Mouse (Mus musculus) hindbrain, postnatal 0 days (tissue): ENCODE measurements around the gene Slc38a3. TPM values are rescaled to one million over a fixed set of nuclear protein-coding genes. Genes with fewer than 3 reads are reported as not detected.

ENCODE experiments used
- ATAC-seq: fragments of 200-750 bp; cut with Nextera tagmentation; 2 replicates; pipeline ENCODE4 v1.8.0; 2017; ENCODE audit warnings: mild to moderate bottlenecking, moderate TSS enrichment, moderate library complexity
- DNase-seq: peaks from one replicate; pipeline ENCODE4 v3.0.0-alpha.2; 2015; ENCODE audit warnings: low spot score
- H3K27ac ChIP-seq: fragments of 300-500 bp; sonication (generic); 2 replicates; pipeline ENCODE4 v1.5.1; 2014; ENCODE audit warnings: mild to moderate bottlenecking
- H3K27me3 ChIP-seq: fragments of 300-500 bp; sonication (generic); 2 replicates; pipeline ENCODE4 v1.6.1; 2014; ENCODE audit warnings: low read length, mixed read lengths; ENCODE audit not compliant: insufficient read depth
- H3K36me3 ChIP-seq: fragments of 300-500 bp; sonication (generic); 2 replicates; pipeline ENCODE4 v1.6.1; 2014; ENCODE audit warnings: low read length, mixed read lengths; ENCODE audit not compliant: insufficient read depth
- H3K4me1 ChIP-seq: fragments of 300-500 bp; sonication (generic); 2 replicates; pipeline ENCODE4 v1.6.1; 2014; ENCODE audit warnings: antibody characterized with exemption, low read length, mixed read lengths; ENCODE audit not compliant: insufficient read depth
- H3K4me2 ChIP-seq: fragments of 300-500 bp; sonication (generic); 2 replicates; pipeline ENCODE4 v1.6.1; 2014; ENCODE audit warnings: low read depth, mild to moderate bottlenecking, low read length, moderate library complexity, mixed read lengths
- H3K4me3 ChIP-seq: fragments of 300-500 bp; sonication (generic); 2 replicates; pipeline ENCODE4 v1.5.1; 2014; ENCODE audit warnings: low read length
- H3K9ac ChIP-seq: fragments of 300-500 bp; sonication (generic); replicated peaks from 2 replicates; pipeline ENCODE4 v1.6.1; 2014; ENCODE audit warnings: mild to moderate bottlenecking, low read length, moderate library complexity, mixed read lengths
- H3K9me3 ChIP-seq: fragments of 300-500 bp; sonication (generic); 2 replicates; pipeline ENCODE4 v1.6.1; 2016; ENCODE audit warnings: low read length, mixed read lengths
- CTCF ChIP-seq: IDR thresholded peaks from 2 replicates; pipeline ENCODE4 v1.5.1; 2016; ENCODE audit warnings: antibody characterized with exemption, control low read depth, low read depth
- WGBS: fragments of 180-500 bp; shearing (Covaris S2); extraction: QIAGEN DNeasy Blood & Tissue Kit; methylation state at CpG from one replicate; pipeline ENCODE4 v1.1.7; 2014; 5-methylcytosine and 5-hydroxymethylcytosine counted together
- polyA plus RNA-seq: library from polyadenylated mRNA; unstranded; fragments of >200 nt; fragmentation: Nextera tagmentation; extraction: Ambion mirVana; gene quantifications from 2 replicates; pipeline ENCODE4 v1.2.1, GENCODE M21; 2015
- total RNA-seq: library from RNA; depleted of rRNA; stranded (reverse); fragments of >200 nt; gene quantifications from 2 replicates; pipeline ENCODE4 v1.2.3, GENCODE M21; 2014

Slc38a3 gene
- total and polyA plus RNA-seq, 2 experiments from 2014 or later, result 54.5 to 134 TPM

DNA sequence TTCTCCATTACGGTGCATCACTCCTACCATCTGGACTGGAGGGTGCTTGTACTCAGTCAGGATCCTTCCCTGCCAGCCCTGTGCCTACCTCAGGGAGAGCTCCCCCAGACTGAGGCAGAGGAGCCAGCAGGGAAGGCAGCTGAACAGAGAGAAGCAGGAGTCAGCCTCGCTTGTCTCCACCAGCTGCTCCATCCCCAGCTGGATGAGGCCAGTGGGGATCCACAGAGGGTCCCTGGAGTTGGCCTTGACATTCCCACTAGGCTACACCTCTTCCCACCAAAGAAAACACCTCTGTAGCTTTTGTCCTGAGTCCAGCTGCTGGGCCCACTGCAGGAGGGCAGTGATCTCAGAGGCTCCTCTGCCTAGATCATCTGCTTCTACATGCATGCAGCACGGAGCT lies 44.4 kb downstream of the Slc38a3 start:
- Histone ChIP-seq H3K36me3 (0 out of 2 replicates have a peak, but pooled peaks cover 4% of the 10 kb centered on the region), H3K9me3 (no peaks in the 10 kb centered on the region), H3K4me2 (no peak overlapping the region), H3K9ac (no peak overlapping the region), H3K4me1 (peaks cover 33% of the 10 kb centered on the region), H3K27me3 (no peaks in the 10 kb centered on the region), H3K4me3 (no peak overlapping the region), H3K27ac (peak overlapping the region; percentile 93; the same call in 1 of the 2 replicates)
- no peak for ATAC-seq
- WGBS, result 67% methylated on average over 3 of the region's 3 CpGs
- DNase-seq, result no peak
- TF ChIP-seq CTCF, result no peak

DNA sequence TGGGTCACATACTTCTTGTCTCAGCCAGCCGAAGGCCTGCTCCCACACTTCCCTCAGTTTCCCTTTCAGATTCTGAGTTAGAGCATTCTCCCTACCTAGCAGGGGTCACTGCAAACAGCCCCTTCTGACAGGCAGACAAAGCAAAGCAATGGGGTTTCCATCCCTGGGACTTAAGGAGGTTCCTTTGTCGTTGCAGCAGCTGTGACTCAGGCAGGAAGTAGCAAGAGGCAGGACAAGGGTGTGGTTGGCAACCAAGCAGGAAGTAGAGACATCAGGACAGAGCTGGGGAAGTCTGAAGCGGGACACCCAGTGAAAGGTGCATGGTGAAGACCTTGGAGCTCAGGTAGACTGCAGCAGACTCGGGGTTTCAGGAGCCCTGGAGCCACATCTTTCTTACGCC lies 44.8 kb downstream of the Slc38a3 start:
- Histone ChIP-seq H3K4me3 (no peak overlapping the region), H3K4me1 (peaks cover 33% of the 10 kb centered on the region), H3K9ac (no peak overlapping the region), H3K9me3 (no peaks in the 10 kb centered on the region), H3K27ac (peak overlapping the region; percentile 93; the same call in 1 of the 2 replicates), H3K4me2 (no peak overlapping the region), H3K27me3 (no peaks in the 10 kb centered on the region), H3K36me3 (0 out of 2 replicates have a peak, but pooled peaks cover 4% of the 10 kb centered on the region)
- 63% methylated on average over 5 of the region's 5 CpGs for WGBS
- ATAC-seq (no peak), DNase-seq (no peak)
- TF ChIP-seq CTCF, result no peak

DNA sequence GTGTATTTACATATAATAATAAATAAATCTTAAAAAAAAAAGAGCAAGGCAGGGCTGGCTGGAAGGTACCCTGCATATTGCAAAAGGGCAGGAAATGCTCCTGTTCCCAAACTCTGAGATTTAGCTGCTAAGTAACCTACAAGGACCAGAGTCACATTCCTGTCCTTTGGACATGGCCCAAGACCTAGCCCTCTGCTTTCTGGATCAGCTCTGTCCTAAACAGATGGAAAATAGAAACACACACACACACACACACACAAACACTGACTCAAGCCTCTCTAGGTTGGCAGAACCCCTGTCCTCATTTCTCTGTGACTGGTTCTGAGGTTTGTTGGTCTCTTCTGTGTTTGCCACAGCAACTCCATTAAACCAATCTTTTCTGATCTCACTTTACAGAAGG lies 48.4 kb downstream of the Slc38a3 start:
- Histone ChIP-seq H3K27ac (peak overlapping the region; percentile 45; the same call in 1 of the 2 replicates), H3K36me3 (peaks cover 27% of the 10 kb centered on the region; the same call in 1 of the 2 replicates), H3K4me2 (no peak overlapping the region), H3K4me3 (no peak overlapping the region), H3K9ac (no peak overlapping the region), H3K9me3 (no peaks in the 10 kb centered on the region), H3K4me1 (no peaks in the 10 kb centered on the region), H3K27me3 (no peaks in the 10 kb centered on the region)
- ATAC-seq (no peak), DNase-seq (no peak)
- TF ChIP-seq CTCF, result no peak

DNA sequence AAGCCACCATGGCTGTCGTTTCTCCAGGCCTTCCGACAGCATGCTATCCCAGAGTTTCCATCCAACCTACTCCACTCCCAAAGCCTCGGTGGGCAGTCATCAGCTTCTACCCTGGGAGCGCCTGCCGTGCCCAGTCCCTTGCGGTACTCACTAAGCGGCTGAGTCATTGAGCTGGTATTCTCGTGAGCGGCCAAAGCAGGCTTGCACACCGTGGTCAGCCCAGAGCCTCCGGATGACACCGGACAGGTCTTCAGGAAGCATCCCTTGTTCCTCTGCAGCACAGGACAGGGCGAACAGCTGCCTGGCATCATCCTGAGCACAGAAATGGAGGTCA lies 49.8 kb downstream of the Slc38a3 start:
- peak overlapping the region; percentile 71; the same call in 1 of the 2 replicates for H3K27ac ChIP-seq
- H3K4me1 ChIP-seq, result no peaks in the 10 kb centered on the region
- 0 out of 2 replicates have a peak, but pooled peaks have one; percentile 4 for ATAC-seq
- H3K9ac ChIP-seq, result no peak overlapping the region
- 52% methylated on average over 13 of the region's 13 CpGs for WGBS
- no peak for DNase-seq
- no peak for TF ChIP-seq CTCF
- H3K9me3 ChIP-seq, result no peaks in the 10 kb centered on the region
- no peaks in the 10 kb centered on the region for H3K27me3 ChIP-seq
- no peak overlapping the region for H3K4me2 ChIP-seq
- no peak overlapping the region for H3K4me3 ChIP-seq
- peaks cover 38% of the 10 kb centered on the region for H3K36me3 ChIP-seq

DNA sequence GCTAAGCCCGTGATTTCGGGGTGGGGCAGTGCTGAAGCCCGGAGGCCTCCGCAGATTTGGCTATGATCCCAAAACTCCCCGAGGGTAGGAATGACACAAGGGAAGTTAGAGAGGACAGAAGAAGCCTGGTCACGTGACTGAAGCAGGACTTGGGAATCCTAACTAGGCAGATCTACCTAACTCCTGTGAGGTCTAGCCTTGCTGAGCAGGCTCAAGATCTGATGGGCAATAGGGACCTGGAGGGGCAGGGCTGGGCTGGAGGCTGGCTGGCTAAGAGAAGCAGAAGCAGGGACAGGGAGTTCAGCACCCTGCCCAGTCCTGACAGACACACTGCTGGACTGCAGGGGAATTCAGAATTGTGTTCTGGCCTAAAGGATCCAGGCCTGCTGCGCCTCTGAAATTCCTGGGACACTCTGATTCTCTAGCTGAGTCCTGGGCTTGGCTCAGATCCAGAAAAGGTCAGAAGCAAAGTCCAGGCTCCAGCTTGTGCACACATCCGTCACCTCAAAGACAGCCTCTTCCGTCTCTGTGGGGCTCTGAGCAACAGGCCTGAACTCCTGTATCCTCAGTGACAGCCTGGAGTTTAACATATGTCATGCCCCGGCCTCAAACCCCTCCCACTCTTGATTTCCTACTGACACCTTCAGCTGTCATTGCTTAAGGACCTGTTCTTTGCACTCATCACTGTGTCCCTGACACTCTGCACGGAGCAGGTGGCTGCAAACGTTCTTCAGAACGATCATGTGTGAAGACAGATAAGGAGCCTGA lies 50.4 kb downstream of the Slc38a3 start:
- Histone ChIP-seq H3K9ac (no peak overlapping the region), H3K4me2 (no peak overlapping the region)

DNA sequence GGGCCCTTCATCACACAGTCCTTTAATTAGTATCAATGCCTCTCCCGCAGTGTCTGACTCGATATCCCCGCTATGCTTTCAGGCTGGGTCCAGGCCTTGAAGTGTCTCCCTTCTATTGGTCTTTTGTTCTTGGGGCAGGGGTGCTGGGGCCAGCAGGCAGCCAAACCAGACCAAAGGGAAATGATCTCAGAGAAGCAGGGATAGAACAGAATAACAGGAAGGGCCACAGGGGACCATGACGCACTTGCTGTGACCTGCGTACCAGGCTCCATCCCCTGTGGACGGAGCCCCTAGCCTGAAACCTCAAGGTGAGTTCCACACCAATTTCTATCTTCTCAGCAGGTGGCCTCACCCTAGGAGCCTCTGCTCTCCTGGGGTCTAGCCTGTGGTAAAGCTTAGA lies 51.2 kb downstream of the Slc38a3 start:
- H3K9ac ChIP-seq, result no peak overlapping the region
- no peaks in the 10 kb centered on the region for H3K27me3 ChIP-seq
- TF ChIP-seq CTCF, result no peak
- H3K27ac ChIP-seq, result peak overlapping the region; percentile 71
- ATAC-seq (no peak), DNase-seq (no peak)
- 79% methylated on average over 6 of the region's 6 CpGs for WGBS
- no peaks in the 10 kb centered on the region for H3K9me3 ChIP-seq
- peaks cover 36% of the 10 kb centered on the region for H3K36me3 ChIP-seq
- no peak overlapping the region for H3K4me2 ChIP-seq
- H3K4me3 ChIP-seq, result no peak overlapping the region
- H3K4me1 ChIP-seq, result no peaks in the 10 kb centered on the region

More for the DNA sequence above, 50.4 kb downstream of the Slc38a3 start:
- no peaks in the 10 kb centered on the region for H3K27me3 ChIP-seq
- ATAC-seq (peak; percentile 25; the same call in 1 of the 2 replicates), DNase-seq (peak; percentile 62)
- no peaks in the 10 kb centered on the region for H3K4me1 ChIP-seq
- no peaks in the 10 kb centered on the region for H3K9me3 ChIP-seq
- 23% methylated on average over 13 of the region's 13 CpGs for WGBS
- no peak overlapping the region for H3K4me3 ChIP-seq
- peak overlapping the region; percentile 71 for H3K27ac ChIP-seq
- no peak for TF ChIP-seq CTCF
- H3K36me3 ChIP-seq, result peaks cover 38% of the 10 kb centered on the region

DNA sequence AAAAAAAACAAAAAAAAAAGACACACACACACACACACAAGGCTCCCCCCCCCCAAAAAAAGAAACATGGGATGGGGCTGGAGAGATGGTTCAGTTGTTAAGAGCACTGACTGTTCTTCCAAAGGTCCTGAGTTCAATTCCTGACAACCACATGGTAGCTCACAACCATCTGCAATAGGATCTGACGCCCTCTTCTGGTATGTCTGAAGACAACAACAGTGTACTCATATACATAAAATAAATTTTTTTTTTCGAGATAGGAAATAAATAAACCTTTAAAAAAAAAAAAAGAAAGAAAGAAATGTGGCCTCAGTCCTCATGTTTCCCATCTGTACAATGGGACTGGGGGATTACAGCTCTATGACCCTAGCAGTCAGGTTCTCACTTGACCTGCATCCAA lies 51.9 kb downstream of the Slc38a3 start:
- Histone ChIP-seq H3K4me2 (no peak overlapping the region), H3K27me3 (no peaks in the 10 kb centered on the region), H3K9ac (no peak overlapping the region), H3K36me3 (peaks cover 33% of the 10 kb centered on the region), H3K9me3 (no peaks in the 10 kb centered on the region), H3K27ac (no peak overlapping the region), H3K4me1 (no peaks in the 10 kb centered on the region), H3K4me3 (no peak overlapping the region)
- DNase-seq (no peak), ATAC-seq (no peak)
- 76% methylated on average over 2 of the region's 2 CpGs for WGBS
- peak; percentile 25; the same call in 1 of the 2 replicates for TF ChIP-seq CTCF
